Comparison of ENCODE assay signal across 7 mouse cellular contexts in the genomic region with DNA sequence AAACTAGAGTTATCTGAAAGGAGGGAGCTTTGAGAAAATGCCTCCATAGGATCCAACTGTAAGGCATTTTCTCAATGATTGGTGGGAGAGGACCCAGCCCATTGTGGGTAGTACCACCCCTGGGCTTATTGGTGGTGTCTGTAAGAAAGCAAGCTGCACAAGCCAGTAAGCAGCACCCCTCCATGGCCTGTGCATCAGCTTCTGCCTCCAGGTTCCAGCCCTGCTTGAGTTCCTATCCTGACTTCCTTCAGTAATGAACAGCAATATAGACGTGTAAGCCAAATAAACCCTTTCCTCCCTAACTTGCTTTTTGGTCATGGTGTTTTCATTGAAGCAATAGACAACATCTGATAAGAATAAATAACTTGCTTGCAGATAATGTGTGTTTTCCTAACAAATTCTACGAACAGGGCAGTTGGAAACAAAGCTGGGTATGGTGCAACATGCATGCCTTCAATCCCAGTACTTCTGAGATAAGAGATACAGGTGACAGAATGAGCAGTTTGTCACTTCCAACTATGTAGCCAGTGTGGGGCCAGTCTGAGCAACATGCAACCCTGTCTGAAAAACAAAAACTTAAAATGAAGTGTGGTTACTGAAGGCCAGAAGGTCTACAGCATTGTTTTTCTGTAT. TPM values are rescaled to one million over a fixed set of nuclear protein-coding genes. Genes with fewer than 3 reads are reported as not detected.
DNase-seq lines count a peak whose midpoint lies in the region; ATAC-seq and TF ChIP-seq lines count a peak whose summit lies in the region.

No protein-coding gene starts in this region.

- no peak for TF ChIP-seq CTCF in lung, postnatal 0 days (IDR thresholded peaks at IDR 0.05)

- H3K27me3 ChIP-seq in lung, postnatal 0 days (replicated peaks; ENCODE audit: insufficient read depth, low read length), result no peaks in the 10 kb centered on the region
- no peaks in the 10 kb centered on the region for H3K27me3 ChIP-seq in forebrain, embryonic 13.5 days
- no peaks in the 10 kb centered on the region for H3K27me3 ChIP-seq in liver, embryonic 11.5 days (replicated peaks; ENCODE audit: control insufficient read depth, insufficient read depth, low read length)
- H3K27me3 ChIP-seq in stomach, embryonic 16.5 days (ENCODE audit: control insufficient read depth, insufficient read depth, low read length), result no peaks in the 10 kb centered on the region

- H3K4me2 ChIP-seq in lung, postnatal 0 days (replicated peaks; ENCODE audit: low read depth, low read length), result peak overlapping the region; percentile 82
- peak overlapping the region; percentile 87 for H3K4me2 ChIP-seq in forebrain, embryonic 13.5 days
- peak overlapping the region; percentile 75 for H3K4me2 ChIP-seq in liver, embryonic 11.5 days
- H3K4me2 ChIP-seq in stomach, embryonic 16.5 days (ENCODE audit: low read depth, low read length), result peak overlapping the region; percentile 90

- H3K4me3 ChIP-seq in lung, postnatal 0 days (ENCODE audit: low read depth, low read length), result peak overlapping the region; percentile 90
- H3K4me3 ChIP-seq in forebrain, embryonic 13.5 days, result peak overlapping the region; percentile 80
- H3K4me3 ChIP-seq in liver, embryonic 11.5 days (ENCODE audit: low read depth, low read length), result peak overlapping the region; percentile 95
- H3K4me3 ChIP-seq in stomach, embryonic 16.5 days (replicated peaks; ENCODE audit: low read length), result peak overlapping the region; percentile 99

- 14% methylated on average over 2 of the region's 2 CpGs for WGBS in lung, postnatal 0 days
- WGBS in forebrain, embryonic 13.5 days, result 42% methylated on average over 2 of the region's 2 CpGs
- 17% methylated on average over 2 of the region's 2 CpGs for WGBS in liver, embryonic 11.5 days
- WGBS in stomach, embryonic 16.5 days, result 25% methylated on average over 2 of the region's 2 CpGs

- peak overlapping the region; percentile 85 for H3K27ac ChIP-seq in lung, postnatal 0 days (ENCODE audit: low read length)
- H3K27ac ChIP-seq in forebrain, embryonic 13.5 days, result peak overlapping the region; percentile 81
- H3K27ac ChIP-seq in liver, embryonic 11.5 days (ENCODE audit: low read depth, low read length), result peak overlapping the region; percentile 85
- peak overlapping the region; percentile 93 for H3K27ac ChIP-seq in stomach, embryonic 16.5 days (ENCODE audit: low read length)

- no peaks in the 10 kb centered on the region for H3K36me3 ChIP-seq in lung, postnatal 0 days (ENCODE audit: insufficient read depth, low read length)
- peaks cover 28% of the 10 kb centered on the region for H3K36me3 ChIP-seq in forebrain, embryonic 13.5 days (ENCODE audit: poor library complexity, severe bottlenecking)
- H3K36me3 ChIP-seq in liver, embryonic 11.5 days (ENCODE audit: control insufficient read depth, insufficient read depth, low read length), result peaks cover 2% of the 10 kb centered on the region; the same call in 1 of the 2 replicates
- H3K36me3 ChIP-seq in stomach, embryonic 16.5 days (ENCODE audit: control insufficient read depth, insufficient read depth, low read length), result no peaks in the 10 kb centered on the region

- peaks cover 12% of the 10 kb centered on the region; the same call in 1 of the 2 replicates for H3K4me1 ChIP-seq in lung, postnatal 0 days (ENCODE audit: insufficient read depth, low read depth, low read length)
- H3K4me1 ChIP-seq in forebrain, embryonic 13.5 days, result peaks cover 35% of the 10 kb centered on the region
- H3K4me1 ChIP-seq in liver, embryonic 11.5 days (replicated peaks; ENCODE audit: control insufficient read depth, insufficient read depth, low read length), result peaks cover 16% of the 10 kb centered on the region
- peaks cover 24% of the 10 kb centered on the region for H3K4me1 ChIP-seq in stomach, embryonic 16.5 days (ENCODE audit: control insufficient read depth, insufficient read depth, low read length)

- peak overlapping the region; percentile 65 for H3K9ac ChIP-seq in lung, postnatal 0 days (replicated peaks; ENCODE audit: low read depth)
- H3K9ac ChIP-seq in forebrain, embryonic 13.5 days, result peak overlapping the region; percentile 70
- H3K9ac ChIP-seq in liver, embryonic 11.5 days (ENCODE audit: low read depth, low read length), result peak overlapping the region; percentile 73
- H3K9ac ChIP-seq in stomach, embryonic 16.5 days (ENCODE audit: low read length), result peak overlapping the region; percentile 82

- no peak for ATAC-seq in lung, postnatal 0 days
- peak; percentile 8; the same call in 1 of the 2 replicates for ATAC-seq in forebrain, embryonic 13.5 days
- peak; percentile 29 for ATAC-seq in liver, embryonic 11.5 days (replicated peaks; ENCODE audit: low FRiP score)
- no peak for ATAC-seq in stomach, embryonic 16.5 days (ENCODE audit: insufficient read depth, low FRiP score)

- TF ChIP-seq EP300 in lung, postnatal 0 days (IDR thresholded peaks at IDR 0.05), result no peak

- DNase-seq in lung, postnatal 0 days (ENCODE audit: low spot score), result no peak
- no peak for DNase-seq in lung, postnatal 14 days
- DNase-seq in liver, embryonic 11.5 days (ENCODE audit: low spot score), result no peak
- DNase-seq in layer of hippocampus, adult 9-11 months, result no peak
- DNase-seq in urinary bladder, adult 2 months (ENCODE audit: low spot score), result no peak

- no peaks in the 10 kb centered on the region for H3K9me3 ChIP-seq in lung, postnatal 0 days (ENCODE audit: low read length)
- no peaks in the 10 kb centered on the region for H3K9me3 ChIP-seq in forebrain, embryonic 13.5 days (replicated peaks)
- H3K9me3 ChIP-seq in liver, embryonic 11.5 days (ENCODE audit: control insufficient read depth, low read length), result no peaks in the 10 kb centered on the region
- no peaks in the 10 kb centered on the region for H3K9me3 ChIP-seq in stomach, embryonic 16.5 days (replicated peaks; ENCODE audit: control insufficient read depth, low read length)

RNA-seq across cellular contexts. Expression of a gene that starts 0.8 kb away (rescaled TPM):
- 107 and 109 TPM in 2 replicates for polyA plus RNA-seq in lung, postnatal 0 days (2015; fragmentation: Nextera tagmentation; extraction: Ambion mirVana)
- 346 and 367 TPM in 2 replicates for polyA plus RNA-seq in forebrain, embryonic 13.5 days (2015; fragmentation: Nextera tagmentation; extraction: Ambion mirVana)
- 133 and 139 TPM in 2 replicates for polyA plus RNA-seq in liver, embryonic 11.5 days (2014; fragmentation: Nextera tagmentation; extraction: Ambion mirVana)
- 196 and 204 TPM in 2 replicates for polyA plus RNA-seq in stomach, embryonic 16.5 days (2015; fragmentation: Nextera tagmentation; extraction: Ambion mirVana)
- polyA plus RNA-seq in urinary bladder, adult 2 months (2012; rRNA removed), result 133 and 136 TPM in 2 replicates

RNA-seq across cellular contexts. Expression of a gene that starts 46.8 kb away (rescaled TPM):
- 3.2 and 5.4 TPM in 2 replicates for polyA plus RNA-seq in lung, postnatal 0 days (2015; fragmentation: Nextera tagmentation; extraction: Ambion mirVana)
- polyA plus RNA-seq in forebrain, embryonic 13.5 days (2015; fragmentation: Nextera tagmentation; extraction: Ambion mirVana), result 0.55 TPM in 1 of 2 replicates, not detected in the other
- polyA plus RNA-seq in liver, embryonic 11.5 days (2014; fragmentation: Nextera tagmentation; extraction: Ambion mirVana), result 11.9 and 16.4 TPM in 2 replicates
- polyA plus RNA-seq in stomach, embryonic 16.5 days (2015; fragmentation: Nextera tagmentation; extraction: Ambion mirVana), result 11.2 and 12.8 TPM in 2 replicates
- polyA plus RNA-seq in urinary bladder, adult 2 months (2012; rRNA removed), result 25.1 and 28.0 TPM in 2 replicates

RNA-seq across cellular contexts. Expression of a gene that starts 50.2 kb away (rescaled TPM):
- 24.4 and 26.4 TPM in 2 replicates for polyA plus RNA-seq in lung, postnatal 0 days (2015; fragmentation: Nextera tagmentation; extraction: Ambion mirVana)
- 64.4 and 73.7 TPM in 2 replicates for polyA plus RNA-seq in forebrain, embryonic 13.5 days (2015; fragmentation: Nextera tagmentation; extraction: Ambion mirVana)
- polyA plus RNA-seq in liver, embryonic 11.5 days (2014; fragmentation: Nextera tagmentation; extraction: Ambion mirVana), result 100 and 107 TPM in 2 replicates
- polyA plus RNA-seq in stomach, embryonic 16.5 days (2015; fragmentation: Nextera tagmentation; extraction: Ambion mirVana), result 72.8 and 85.8 TPM in 2 replicates
- 29.1 and 30.1 TPM in 2 replicates for polyA plus RNA-seq in urinary bladder, adult 2 months (2012; rRNA removed)

Comparison
In these comparisons a context has a peak if more than half of its experiments do, and no peak if none do; other contexts are left out.
1. ATAC-seq: peak in forebrain, embryonic 13.5 days (single experiment) and liver, embryonic 11.5 days (single experiment); none in lung, postnatal 0 days (single experiment) and stomach, embryonic 16.5 days (single experiment).
2. Peak in every context shown above with its lines, with median percentiles within 50 percentile points of each other: H3K27ac ChIP-seq, H3K4me2 ChIP-seq, H3K4me3 ChIP-seq and H3K9ac ChIP-seq.